Mouse (Mus musculus) testis, adult 10 weeks (tissue): ENCODE data around the gene Alox5. TPM values are rescaled to one million over a fixed set of nuclear protein-coding genes. Genes with fewer than 3 reads are reported as not detected.

Experiments
- polyA plus RNA-seq: library from polyadenylated mRNA; stranded (reverse); fragments of 350-450 nt; fragmentation: Illumina TruSeq; extraction: RNeasy Lipid Tissue Mini Kit (QIAGEN cat#74804); gene quantifications from one replicate; pipeline ENCODE4 v1.2.3, GENCODE M21; 2014; ENCODE audit warnings: low read depth, low replicate concordance

Alox5 gene
- 0.34 TPM for polyA plus RNA-seq

GRCm38 (mm10) chr6:116460544-116461283 is at the start of gene Alox5:
Gene Alox5 (minus strand): TSS chr6:116461178.

GRCm38 (mm10) chr6:116506302-116507003 is 45.5 kb upstream of the Alox5 start, which contains the start of gene Olfr212:
Gene Olfr212 (plus strand): TSS chr6:116506516.

GRCm38 (mm10) chr6:116488791-116489190 is 27.8 kb upstream of the Alox5 start, which contains the start of gene Olfr211:
Gene Olfr211 (plus strand): TSS chr6:116489091.

Other genes starting within 250 kb of the Alox5 start
- gene Zfand4, start 197.0 kb downstream of the Alox5 start, polyA plus RNA-seq = 695 TPM
- 37.5 TPM for gene March8, start 123.2 kb downstream of the Alox5 start, polyA plus RNA-seq
- not detected for gene Olfr211, start 27.9 kb upstream of the Alox5 start, polyA plus RNA-seq
- 2.0 TPM for gene Olfr212, start 45.3 kb upstream of the Alox5 start, polyA plus RNA-seq
- gene Olfr213, start 77.3 kb upstream of the Alox5 start, polyA plus RNA-seq = not detected
- not detected for gene Gm5580, start 90.0 kb upstream of the Alox5 start, polyA plus RNA-seq
- not detected for gene Olfr214, start 93.1 kb upstream of the Alox5 start, polyA plus RNA-seq
- gene Olfr215, start 123.0 kb upstream of the Alox5 start, polyA plus RNA-seq = 0.32 TPM
- 12.4 TPM for gene Zfp422, start 167.8 kb upstream of the Alox5 start, polyA plus RNA-seq
- not detected for gene Depp1, start 189.4 kb upstream of the Alox5 start, polyA plus RNA-seq
- 5.6 TPM for gene Rassf4, start 212.8 kb upstream of the Alox5 start, polyA plus RNA-seq